Comparison of ENCODE assay signal across 8 mouse cellular contexts in the genomic region with DNA sequence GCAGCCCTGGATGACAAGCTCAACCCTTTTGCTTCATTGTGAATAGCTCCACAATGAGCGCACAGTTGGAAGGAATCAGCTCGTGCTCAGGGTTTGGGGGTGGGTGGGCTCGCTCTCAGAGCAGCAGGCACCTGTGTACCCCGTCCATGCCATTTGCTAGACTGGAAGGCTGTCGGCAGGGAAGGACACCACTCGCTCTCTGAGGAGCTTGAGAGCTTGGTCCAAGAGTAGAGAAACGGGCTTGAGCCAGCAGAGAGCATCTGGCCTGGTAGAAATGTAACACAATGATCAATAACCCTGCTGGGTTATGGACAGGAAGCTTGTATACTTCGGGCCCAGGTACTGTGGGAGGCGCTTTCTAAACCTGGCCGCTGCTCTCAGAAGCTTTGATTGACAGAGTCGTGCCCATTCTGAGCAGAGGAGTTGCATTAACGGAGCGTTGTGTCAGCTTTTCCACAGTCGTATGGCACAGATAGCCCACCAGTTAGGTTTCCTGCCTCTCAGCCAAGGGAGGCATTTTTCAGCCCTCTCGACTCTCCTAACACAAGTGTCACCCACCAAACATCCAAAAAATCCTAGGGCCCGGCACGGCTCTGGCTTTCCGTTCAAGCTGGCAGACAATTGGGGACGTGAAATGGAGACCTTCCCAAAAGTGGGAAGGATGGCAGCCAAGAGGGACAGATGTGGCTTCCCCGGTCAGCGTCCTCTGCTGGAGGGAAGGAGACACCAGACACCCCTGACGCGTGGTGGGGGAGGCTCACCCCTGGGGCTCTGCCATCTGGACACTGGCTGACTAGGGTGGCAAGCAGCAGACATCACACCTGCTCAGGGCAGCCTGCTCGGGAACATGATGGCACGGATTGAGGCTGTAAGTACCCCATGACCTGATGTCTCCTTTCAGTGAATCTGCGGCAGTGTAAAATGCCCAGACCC.
DNase-seq lines count a peak whose midpoint lies in the region; ATAC-seq lines count a peak whose summit lies in the region.

No protein-coding gene starts in this region.

- intact Hi-C loops in left cerebral cortex, postnatal 14 days (cut with DNase I): no loop called here

- 69% methylated on average over 26 of the region's 26 CpGs for WGBS in heart, embryonic 11.5 days (ENCODE audit: insufficient replicate concordance)
- 63% methylated on average over 26 of the region's 26 CpGs for WGBS in heart, embryonic 14.5 days
- WGBS in neural tube, embryonic 15.5 days: 78% methylated on average over 26 of the region's 26 CpGs

- no peak overlapping the region for H3K27ac ChIP-seq in heart, embryonic 11.5 days (ENCODE audit: low read depth, low read length)
- H3K27ac ChIP-seq in heart, embryonic 14.5 days (replicated peaks in 1 of 2; ENCODE audit: control insufficient read depth in 1 of 2, insufficient read depth in 1 of 2, low read depth in 2 of 2, low read length in 2 of 2): no peak overlapping the region; a peak in 1 of 4 replicates
- no peak overlapping the region for H3K27ac ChIP-seq in neural tube, embryonic 15.5 days (replicated peaks)

- DNase-seq in heart, adult 11 months: peak; percentile 92
- DNase-seq in ovary, postnatal 36 days (ENCODE audit: low spot score): peak; percentile 14
- DNase-seq in ovary, postnatal 14 days (ENCODE audit: low spot score): no peak
- no peak for DNase-seq in left cerebral cortex, postnatal 14 days (ENCODE audit: low spot score in 2 of 2)
- DNase-seq in embryo, embryonic 10 days (ENCODE audit: low spot score): no peak

- no peak overlapping the region for H3K4me2 ChIP-seq in heart, embryonic 11.5 days
- H3K4me2 ChIP-seq in heart, embryonic 14.5 days (ENCODE audit: low read length): peak overlapping the region; percentile 27; the same call in 1 of the 2 replicates
- no peak overlapping the region for H3K4me2 ChIP-seq in neural tube, embryonic 15.5 days

- H3K36me3 ChIP-seq in heart, embryonic 11.5 days (ENCODE audit: control insufficient read depth, insufficient read depth, low read length): no peaks in the 10 kb centered on the region
- H3K36me3 ChIP-seq in heart, embryonic 14.5 days (ENCODE audit: control insufficient read depth, insufficient read depth, low read length): no peaks in the 10 kb centered on the region
- H3K36me3 ChIP-seq in neural tube, embryonic 15.5 days: no peaks in the 10 kb centered on the region

- no peaks in the 10 kb centered on the region for H3K27me3 ChIP-seq in heart, embryonic 11.5 days (ENCODE audit: control insufficient read depth, insufficient read depth, low read length)
- no peaks in the 10 kb centered on the region for H3K27me3 ChIP-seq in heart, embryonic 14.5 days (ENCODE audit: control insufficient read depth, insufficient read depth, low read length)
- H3K27me3 ChIP-seq in neural tube, embryonic 15.5 days (replicated peaks): no peaks in the 10 kb centered on the region

- H3K9ac ChIP-seq in heart, embryonic 11.5 days (ENCODE audit: low read depth, low read length): no peak overlapping the region
- no peak overlapping the region for H3K9ac ChIP-seq in heart, embryonic 14.5 days (ENCODE audit: low read length)
- no peak overlapping the region for H3K9ac ChIP-seq in neural tube, embryonic 15.5 days (replicated peaks)

- ATAC-seq in heart, embryonic 11.5 days (replicated peaks; ENCODE audit: insufficient number of reproducible peaks, low FRiP score, low TSS enrichment): no peak
- no peak for ATAC-seq in heart, embryonic 14.5 days (ENCODE audit: insufficient number of reproducible peaks, insufficient read depth, low FRiP score, low read depth)
- peak; percentile 43 for ATAC-seq in neural tube, embryonic 15.5 days (ENCODE audit: low FRiP score)

- no peaks in the 10 kb centered on the region for H3K4me1 ChIP-seq in heart, embryonic 11.5 days (ENCODE audit: control insufficient read depth, insufficient read depth, low read length)
- peaks cover 8 to 14% of the 10 kb centered on the region in 2 experiments for H3K4me1 ChIP-seq in heart, embryonic 14.5 days (ENCODE audit: control insufficient read depth in 2 of 2, insufficient read depth in 2 of 2, low read length in 2 of 2)
- no peaks in the 10 kb centered on the region for H3K4me1 ChIP-seq in neural tube, embryonic 15.5 days

- H3K9me3 ChIP-seq in heart, embryonic 11.5 days (replicated peaks; ENCODE audit: control insufficient read depth, low read length): no peaks in the 10 kb centered on the region
- H3K9me3 ChIP-seq in heart, embryonic 14.5 days (ENCODE audit: control insufficient read depth, low read length): no peaks in the 10 kb centered on the region
- no peaks in the 10 kb centered on the region for H3K9me3 ChIP-seq in neural tube, embryonic 15.5 days (replicated peaks)

- no peak overlapping the region for H3K4me3 ChIP-seq in heart, embryonic 11.5 days (ENCODE audit: low read depth, low read length)
- H3K4me3 ChIP-seq in heart, embryonic 14.5 days (ENCODE audit: control insufficient read depth in 1 of 2, insufficient read depth in 1 of 2, low read depth in 1 of 2, low read length in 2 of 2): no peak overlapping the region
- H3K4me3 ChIP-seq in neural tube, embryonic 15.5 days (replicated peaks): no peak overlapping the region

Comparison
In these comparisons a context has a peak if more than half of its experiments do, and no peak if none do; other contexts are left out.
1. DNase-seq: peak in heart, adult 11 months (single experiment) and ovary, postnatal 36 days (single experiment); none in ovary, postnatal 14 days (single experiment), left cerebral cortex, postnatal 14 days (0 of 2) and embryo, embryonic 10 days (single experiment).